Mouse (Mus musculus): ENCODE data around the gene 1700029P11Rik.
"Not testable (repeated sequence)": the region's sequence is repeated elsewhere in the genome, so short reads cannot be mapped to it uniquely, and the experiment has no call there.

1700029P11Rik gene

GRCm38 (mm10) chr15:81958906-81959305 lies 21.4 kb upstream of the 1700029P11Rik start:
- DNase-seq: no peak

- peak; percentile 99 for DNase-seq
Observed at GRCm38 (mm10) chr15:81960171-81961077, 19.9 kb upstream of the 1700029P11Rik start, which contains the start of gene Pmm1. Gene Pmm1, minus strand, starts transcription at chr15:81960930.

- DNase-seq: peak; percentile 31
Observed at GRCm38 (mm10) chr15:81961078-81961451, 19.3 kb upstream of the 1700029P11Rik start.

GRCm38 (mm10) chr15:81964262-81964661 lies 16.1 kb upstream of the 1700029P11Rik start:
- no peak for DNase-seq

- no peak for DNase-seq
Observed at GRCm38 (mm10) chr15:81964980-81965545, 15.3 kb upstream of the 1700029P11Rik start.

GRCm38 (mm10) chr15:81966062-81966829 lies 14.1 kb upstream of the 1700029P11Rik start:
- DNase-seq: no peak

DNA sequence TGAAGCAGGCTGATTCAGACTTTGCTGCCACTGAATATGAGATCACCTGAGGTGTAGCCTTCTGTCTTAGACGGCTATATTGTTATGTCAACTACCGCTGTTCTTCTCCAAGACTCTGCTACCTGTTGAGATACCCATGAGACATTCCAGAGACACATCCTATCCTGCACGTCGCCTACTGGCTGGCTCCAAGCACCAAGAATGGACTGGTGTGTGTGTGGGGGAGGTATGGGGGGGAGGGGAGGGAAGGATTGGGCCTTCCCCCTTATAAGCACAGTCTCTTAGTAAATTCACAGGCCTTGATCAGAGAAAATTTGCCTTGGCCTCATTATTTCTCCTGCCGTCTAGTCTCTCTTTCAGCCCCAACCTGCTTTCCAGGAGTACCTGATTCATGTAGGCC lies 12.5 kb upstream of the 1700029P11Rik start:
- no peak for DNase-seq

DNA sequence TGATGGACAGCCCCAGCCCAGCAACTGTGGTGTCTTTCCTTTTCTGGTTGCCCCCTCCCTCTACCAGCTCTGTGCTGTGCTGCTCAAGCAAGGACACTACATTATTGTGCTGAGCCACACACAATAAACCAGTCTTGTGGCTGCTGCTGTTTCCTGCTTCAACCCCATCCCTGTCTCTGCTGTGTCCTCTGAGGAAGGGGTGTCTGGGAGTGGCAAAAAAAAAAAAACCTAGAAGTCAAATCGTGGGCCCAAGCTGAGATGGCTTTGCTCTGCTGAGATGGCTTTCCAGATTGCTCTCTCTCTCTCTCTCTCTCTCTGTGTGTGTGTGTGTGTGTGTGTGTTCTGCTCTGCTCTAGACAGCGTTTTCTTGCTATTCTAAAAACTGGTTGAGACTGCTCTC lies 11.9 kb upstream of the 1700029P11Rik start:
- no peak for DNase-seq

GRCm38 (mm10) chr15:81969173-81969572 lies 11.2 kb upstream of the 1700029P11Rik start:
- no peak for DNase-seq

DNA sequence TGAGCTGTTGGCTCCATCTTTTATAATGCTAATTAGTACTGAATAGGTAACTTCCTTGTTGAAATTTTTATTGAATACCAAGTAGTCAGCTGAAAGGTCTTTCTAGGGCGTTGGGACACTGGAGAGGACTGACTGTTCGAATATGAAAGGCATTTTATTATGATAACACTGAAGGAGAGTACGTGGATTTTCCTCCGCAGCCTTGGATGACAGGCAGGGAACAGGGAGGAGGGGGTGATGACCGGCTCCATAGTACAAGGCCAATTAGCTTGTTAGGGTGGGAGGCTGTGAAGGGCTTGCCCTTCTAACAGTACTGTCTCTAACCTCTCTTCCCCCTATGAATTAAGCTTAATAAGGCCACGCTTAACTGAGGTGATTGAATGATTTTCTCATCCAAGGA lies 10.7 kb upstream of the 1700029P11Rik start:
- not testable (repeated sequence) for DNase-seq

DNA sequence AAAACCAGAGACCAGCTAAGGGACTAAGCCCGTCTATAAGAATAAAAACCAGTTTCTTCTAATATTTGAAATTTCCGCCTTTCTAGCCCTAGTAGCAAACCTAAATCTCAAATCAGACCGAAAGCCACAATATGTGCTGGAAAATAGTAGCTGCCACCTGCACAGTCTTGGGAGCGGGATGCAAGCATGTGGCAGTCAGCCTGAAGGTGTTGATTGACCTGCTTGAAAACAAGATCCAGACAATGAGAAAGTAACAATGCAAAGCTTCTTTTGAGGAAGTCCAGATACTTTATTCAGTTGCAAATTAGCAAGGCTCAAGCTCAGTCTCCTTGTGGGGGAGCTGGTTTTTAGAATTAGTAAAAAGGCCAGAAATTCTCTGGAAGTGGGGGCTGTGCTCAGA lies 9.8 kb upstream of the 1700029P11Rik start:
- DNase-seq: not testable (repeated sequence)

- not testable (repeated sequence) for DNase-seq
Observed at GRCm38 (mm10) chr15:81975156-81975555, 5.2 kb upstream of the 1700029P11Rik start.

GRCm38 (mm10) chr15:81982173-81982572 lies 1.8 kb downstream of the 1700029P11Rik start:
- no peak for DNase-seq

DNA sequence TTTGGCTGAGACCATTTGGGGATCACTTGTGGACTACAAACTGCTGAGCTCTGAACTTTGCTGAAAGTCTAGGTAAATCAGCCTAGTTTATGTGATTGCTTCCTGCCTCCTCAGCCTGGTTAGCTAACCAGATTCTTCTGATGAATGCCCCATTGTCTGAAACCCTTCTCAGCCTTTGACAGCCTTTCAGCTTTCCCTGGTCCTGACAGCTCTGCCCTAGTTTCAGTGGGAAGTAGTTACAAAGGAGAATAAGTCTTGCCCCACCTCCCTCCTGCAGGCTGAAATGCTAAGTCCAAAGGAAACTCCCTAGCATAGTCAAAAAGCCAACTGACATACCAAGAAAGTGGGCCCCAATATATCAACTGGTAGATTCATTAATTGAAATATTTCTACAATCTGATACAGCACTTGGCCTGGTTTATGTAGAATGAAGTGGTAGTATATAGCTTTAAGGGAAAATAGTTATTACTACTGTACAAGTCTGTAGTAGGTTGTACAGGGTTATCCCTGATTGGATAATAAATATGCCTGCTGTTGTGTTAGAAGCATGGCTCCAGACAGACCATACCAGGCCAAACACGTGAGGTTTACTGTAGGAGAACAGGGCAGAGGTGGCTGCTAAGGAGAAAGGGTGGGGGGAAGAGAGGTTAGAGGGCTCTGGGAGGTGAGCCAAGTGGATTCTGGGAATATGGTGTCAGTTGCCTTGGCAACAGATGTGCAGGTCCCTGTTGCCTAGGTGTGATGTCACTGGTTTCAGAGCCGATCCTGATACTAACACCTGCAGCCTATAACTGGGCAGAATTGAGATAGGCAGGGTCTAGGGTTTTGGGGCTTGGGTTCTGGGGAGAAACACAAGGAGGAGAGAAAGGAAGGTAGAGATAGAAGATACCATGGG lies 5.2 kb downstream of the 1700029P11Rik start:
- no peak for DNase-seq

GRCm38 (mm10) chr15:81987646-81988045 lies 7.3 kb downstream of the 1700029P11Rik start, which contains the start of gene Xrcc6:
Gene Xrcc6, plus strand, starts transcription at chr15:81987835.
- no peak for DNase-seq

GRCm38 (mm10) chr15:81989371-81990062 lies 9.2 kb downstream of the 1700029P11Rik start:
- peak; percentile 91 for DNase-seq

DNA sequence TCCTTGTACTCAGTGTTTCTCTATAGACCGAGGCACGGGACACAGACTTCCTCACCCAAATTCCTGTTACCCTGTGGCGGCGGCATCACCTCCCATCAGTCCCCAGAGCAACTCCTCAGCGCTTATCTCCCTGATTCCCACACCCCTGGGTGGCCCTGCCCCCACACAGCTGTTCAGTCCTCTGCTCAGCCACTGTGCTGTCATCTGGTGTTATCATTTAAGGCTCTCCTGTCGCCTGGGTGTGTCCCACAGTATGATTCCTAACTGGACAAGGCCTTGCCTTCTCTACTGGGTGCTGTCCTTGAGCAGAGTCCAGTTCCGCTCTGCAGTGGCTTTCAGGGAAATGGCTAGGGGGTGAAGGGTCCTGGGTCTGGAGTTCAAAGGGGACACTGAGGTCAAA lies 10.2 kb downstream of the 1700029P11Rik start:
- DNase-seq: no peak

DNA sequence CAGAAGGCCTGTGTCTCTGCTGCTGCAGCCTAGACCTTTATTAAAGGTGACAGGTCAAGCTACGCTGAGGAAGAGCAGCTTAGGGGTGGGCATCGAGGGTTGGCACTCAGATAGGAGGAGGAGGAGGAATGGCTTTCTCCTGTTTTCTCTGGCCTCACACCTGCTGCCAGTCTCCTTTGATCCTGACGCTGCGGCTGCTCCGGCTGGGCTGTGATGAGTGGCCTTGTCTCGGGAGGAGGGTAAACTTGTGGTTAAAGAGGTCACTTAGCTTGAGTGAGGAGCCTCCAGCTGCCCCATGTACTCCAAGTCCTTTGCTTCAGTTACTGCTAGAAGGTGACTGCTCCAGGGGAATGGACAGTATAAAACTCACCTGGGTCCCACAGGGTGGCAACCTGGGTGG lies 13.7 kb downstream of the 1700029P11Rik start:
- no peak for DNase-seq

DNA sequence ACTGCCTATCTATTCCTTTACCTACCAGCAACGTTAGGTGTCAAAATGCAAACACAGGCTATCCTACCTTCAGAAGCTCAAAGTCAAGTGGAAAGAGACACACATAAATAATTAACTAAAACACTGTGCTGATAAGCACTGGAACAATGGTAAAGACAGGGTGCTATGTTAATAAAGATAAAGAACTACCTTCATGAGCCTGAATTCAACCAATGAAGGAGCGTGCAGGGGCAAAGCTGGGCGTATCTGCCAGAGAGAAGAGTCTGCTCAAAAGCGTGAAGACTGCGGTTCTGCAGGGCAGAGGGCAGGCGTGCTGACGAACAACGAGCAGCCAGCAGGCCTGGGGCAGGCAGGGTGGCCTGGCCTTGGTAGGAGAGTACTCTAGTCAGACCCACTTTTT lies 23.9 kb downstream of the 1700029P11Rik start:
- DNase-seq: no peak

- DNase-seq: no peak
Observed at GRCm38 (mm10) chr15:82011947-82012346, 31.6 kb downstream of the 1700029P11Rik start.

- no peak for DNase-seq
Observed at GRCm38 (mm10) chr15:82014745-82015391, 34.5 kb downstream of the 1700029P11Rik start.

Measured in cerebellum, adult 8-10 months (tissue).